Mouse (Mus musculus): Measurements from ENCODE around the gene Ston2.
A peak's percentile ranks its signal among the peaks of the same experiment; 100 is the strongest.
"Not testable (repeated sequence)": the region's sequence is repeated elsewhere in the genome, so short reads cannot be mapped to it uniquely, and the experiment has no call there.

The Ston2 gene

DNA sequence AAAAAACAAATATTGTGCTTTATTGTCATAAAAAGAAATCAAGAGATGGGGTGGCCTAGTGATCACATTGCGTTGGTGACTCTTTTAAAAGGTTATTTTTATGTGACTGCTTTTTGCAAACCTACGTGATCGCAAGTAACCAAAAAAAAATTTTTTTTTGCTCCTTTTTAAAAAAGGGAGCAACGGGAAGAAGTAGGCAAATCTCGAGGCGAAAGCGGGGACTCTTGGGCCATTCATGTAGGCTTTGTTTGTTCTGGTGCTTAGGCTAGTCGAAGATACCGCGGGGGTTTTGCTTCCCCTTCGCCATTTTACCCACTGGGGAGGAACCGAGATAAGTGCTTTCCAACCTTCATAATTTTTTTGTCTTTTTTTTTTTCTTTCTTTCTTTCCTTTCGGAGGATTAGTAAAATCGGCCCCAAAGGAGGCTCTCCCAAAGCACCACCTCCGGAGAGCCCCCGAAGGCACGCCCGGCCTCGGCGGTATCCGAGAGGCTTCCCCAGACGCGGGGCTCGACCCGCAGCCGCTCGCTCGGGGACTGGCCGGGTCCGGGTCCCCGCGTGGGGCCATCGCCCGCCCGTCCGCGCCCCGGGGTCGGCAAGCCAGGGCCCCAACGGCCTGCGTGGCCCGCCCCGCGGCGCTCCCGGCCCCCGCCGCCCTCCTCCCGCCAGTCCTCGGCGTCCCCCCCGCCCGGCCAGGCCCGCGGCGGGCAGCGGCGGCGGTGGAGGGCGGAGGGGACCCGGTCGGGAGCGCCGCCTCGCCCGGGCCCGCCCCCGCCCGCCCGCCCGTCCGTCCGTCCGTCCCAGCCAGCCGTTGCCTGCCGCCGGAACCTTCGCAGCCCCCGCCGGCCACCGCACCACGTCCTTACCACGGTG lies 199.3 kb downstream of the Ston2 start:
- DNase-seq, result peak; percentile 50

DNA sequence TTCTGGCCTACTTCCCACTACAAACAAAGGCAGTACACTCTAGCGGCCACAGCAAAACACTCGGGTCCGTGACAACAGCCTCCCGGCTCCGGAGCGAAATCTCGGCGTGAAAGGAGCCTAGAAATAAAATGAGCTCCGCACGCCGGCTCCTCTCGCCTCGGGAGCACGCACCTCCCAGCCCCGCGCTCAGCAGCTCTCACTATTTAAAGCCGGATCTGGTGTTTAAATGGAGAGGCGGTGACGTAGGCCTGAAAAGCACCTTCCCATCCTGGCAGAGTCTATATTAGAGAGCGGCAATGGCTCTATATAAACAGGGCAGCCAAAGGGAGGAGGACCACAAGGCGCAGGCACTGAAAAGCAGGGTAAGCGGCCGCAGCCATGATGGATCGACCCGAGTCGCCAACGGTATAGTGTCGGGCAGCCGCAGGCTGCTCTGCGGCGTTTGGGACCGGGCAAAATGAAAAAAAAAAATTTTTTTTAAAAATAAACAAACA lies 200.0 kb downstream of the Ston2 start:
- peak; percentile 93 for DNase-seq

DNA sequence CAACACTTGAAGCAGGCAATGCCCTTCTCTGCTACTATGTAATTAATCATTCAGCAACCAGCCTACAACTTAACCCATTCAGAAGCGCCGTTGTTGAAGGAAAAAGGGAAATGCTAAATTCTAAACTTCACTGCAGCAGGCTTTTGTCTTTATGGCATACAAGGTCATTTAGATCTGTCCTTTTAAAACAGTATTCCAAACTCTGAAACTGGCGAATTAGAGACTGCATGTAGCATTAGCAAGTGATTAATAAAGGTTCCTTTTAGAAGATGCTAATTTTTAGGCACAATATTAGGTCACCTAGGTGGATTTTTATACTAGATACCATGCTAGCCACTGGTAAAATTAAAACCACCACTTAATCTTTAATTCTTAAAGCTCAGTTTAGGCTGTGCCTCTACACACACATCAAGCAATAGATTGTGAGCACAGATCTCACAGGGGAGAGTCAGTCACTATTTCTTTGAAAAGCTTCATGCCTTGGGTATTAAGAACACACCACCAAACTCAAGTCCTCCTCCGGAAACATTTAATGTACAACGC lies 200.6 kb downstream of the Ston2 start:
- DNase-seq, result peak; percentile 17

DNA sequence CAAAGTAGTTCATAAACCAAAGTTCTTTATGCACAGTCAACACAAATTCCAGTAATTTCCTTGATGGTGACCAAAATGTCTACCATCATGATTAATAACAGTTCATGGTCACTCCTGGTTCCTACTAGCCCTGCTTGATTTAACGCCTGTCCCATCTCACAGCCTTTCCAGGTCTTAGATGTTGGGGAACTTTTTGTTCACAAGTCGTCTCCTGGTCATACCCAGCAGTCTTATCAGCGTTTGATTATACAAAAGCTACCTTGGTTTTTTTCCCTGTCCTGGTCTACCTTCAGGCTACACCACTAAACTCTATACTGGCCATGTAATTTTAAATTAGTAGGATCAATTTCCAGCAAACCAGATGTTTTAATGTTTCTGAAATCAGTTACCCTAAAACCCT lies 201.1 kb downstream of the Ston2 start:
- no peak for DNase-seq

DNA sequence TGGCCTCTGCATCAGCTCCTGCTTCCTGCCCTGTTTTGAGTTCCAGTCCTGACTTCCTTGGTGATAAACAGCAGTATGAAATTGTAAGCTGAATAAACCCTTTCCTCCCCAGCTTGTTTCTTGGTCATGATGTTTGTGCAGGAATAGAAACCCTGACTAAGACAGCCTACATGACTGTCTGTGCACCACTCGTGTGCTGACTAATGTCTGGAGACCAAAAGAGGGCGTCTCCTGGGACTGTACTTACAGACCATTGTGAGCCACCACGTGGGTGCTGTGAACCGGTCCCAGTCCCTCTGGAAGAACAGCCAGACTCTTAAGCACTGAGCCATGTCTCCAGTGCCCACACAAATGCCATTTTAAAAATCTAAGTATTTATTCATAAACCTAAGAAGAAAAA lies 202.4 kb downstream of the Ston2 start:
- DNase-seq, result not testable (repeated sequence)

DNA sequence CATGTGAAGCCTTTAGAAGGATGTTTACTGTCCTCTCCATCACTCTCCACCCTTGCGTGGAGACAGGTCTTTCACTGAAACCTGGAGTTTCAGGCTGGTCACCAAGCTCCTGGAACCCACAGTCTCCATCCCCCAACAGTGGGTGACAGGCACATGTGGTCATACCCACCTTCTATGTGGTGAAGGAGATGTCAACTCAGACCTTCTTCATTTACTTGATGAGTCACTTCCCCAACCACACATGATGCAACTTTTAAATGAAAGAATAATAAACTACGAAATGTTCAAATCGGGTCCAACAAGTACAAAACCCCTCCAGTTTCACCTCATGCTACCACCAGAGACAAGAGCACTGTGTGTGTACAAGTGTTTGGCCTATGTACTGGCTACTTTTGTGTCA lies 203.0 kb downstream of the Ston2 start:
- no peak for DNase-seq

DNA sequence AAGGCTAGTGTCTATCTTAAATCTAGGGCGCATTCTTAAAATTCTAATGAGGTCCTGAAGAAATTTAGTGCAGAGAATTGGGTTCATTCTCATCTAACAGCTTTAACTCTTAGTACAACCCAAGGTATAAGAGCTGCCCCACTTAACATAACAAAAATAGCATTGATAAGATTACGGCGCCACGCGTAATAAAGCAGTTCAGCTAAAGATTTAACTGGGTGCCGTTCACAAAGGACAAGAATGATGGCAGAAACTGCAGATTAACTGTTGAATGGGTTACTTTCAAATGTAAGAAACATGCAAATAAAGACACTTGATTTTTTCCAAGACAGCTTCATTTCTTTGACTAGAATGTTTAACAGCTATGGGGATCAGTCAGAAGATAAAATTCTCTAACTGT lies 204.8 kb downstream of the Ston2 start:
- DNase-seq, result no peak

Measured in kidney, adult 9 months (tissue).